Mouse (Mus musculus): Measurements from ENCODE around the gene Pax8.

DNA sequence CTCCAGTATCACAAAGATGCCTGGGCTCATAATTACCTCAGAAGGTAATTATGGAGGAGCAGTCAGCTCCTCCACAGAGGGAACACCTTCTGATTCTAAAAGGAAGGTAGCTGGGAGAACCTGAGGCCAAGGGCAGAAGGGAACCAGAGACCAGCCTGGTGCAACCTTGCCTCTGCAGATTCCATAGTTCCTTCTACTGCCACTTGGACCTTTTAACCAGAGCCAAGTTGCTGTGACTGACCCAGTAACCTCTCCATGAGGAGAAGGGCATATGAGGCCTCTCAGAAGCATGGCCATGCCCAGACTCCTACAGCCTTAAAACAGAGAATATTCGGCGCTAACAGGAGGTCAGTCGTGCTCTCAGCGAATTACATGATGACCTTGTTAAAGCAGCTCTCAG, 57.8 kb downstream of the Pax8 start:
- TF ChIP-seq CTCF (conservative IDR thresholded peaks at IDR 0.05; ENCODE audit: insufficient read depth, insufficient read length, low read depth, low read length) (no peak), POLR2A (IDR thresholded peaks at IDR 0.05; ENCODE audit: low read depth, low read length) (no peak)
